Mouse (Mus musculus): ENCODE data around the gene Igf1. TPM values are rescaled to one million over a fixed set of nuclear protein-coding genes. Genes with fewer than 3 reads are reported as not detected.
A peak's percentile ranks its signal among the peaks of the same experiment; 100 is the strongest.

Gene Igf1
- 25.7 and 31.1 TPM in 2 replicates for polyA plus RNA-seq (2014; fragmentation: Nextera tagmentation; extraction: Ambion mirVana)

GRCm38 (mm10) chr10:87858013-87858806 lies at the start of gene Igf1:
TSS of gene Igf1 (plus strand) at chr10:87858265.
- H3K4me2 ChIP-seq (ENCODE audit: low read depth, low read length), result peak within 1 kb of the TSS; percentile 65; the same call in 1 of the 2 replicates
- H3K9me3 ChIP-seq (ENCODE audit: control insufficient read depth, low read length), result no peaks in the 10 kb centered on the region
- WGBS, result 41% methylated on average over 5 of the region's 5 CpGs
- no peaks in the 10 kb centered on the region for H3K36me3 ChIP-seq (ENCODE audit: control insufficient read depth, insufficient read depth, low read length)
- H3K27ac ChIP-seq (ENCODE audit: low read depth, low read length), result no peak within 1 kb of the TSS
- peaks cover 5% of the 10 kb centered on the region; the same call in 1 of the 2 replicates for H3K4me1 ChIP-seq (ENCODE audit: control insufficient read depth, insufficient read depth, low read length)
- peak within 1 kb of the TSS; percentile 35; the same call in 1 of the 2 replicates for H3K4me3 ChIP-seq (ENCODE audit: low read depth, low read length)
- ATAC-seq (ENCODE audit: low read depth), result no peak
- H3K27me3 ChIP-seq (ENCODE audit: control insufficient read depth, insufficient read depth, low read length), result no peaks in the 10 kb centered on the region
- H3K9ac ChIP-seq (replicated peaks; ENCODE audit: low read depth, low read length), result no peak within 1 kb of the TSS

- H3K9me3 ChIP-seq (ENCODE audit: control insufficient read depth, low read length), result no peaks in the 10 kb centered on the region
- no peak overlapping the region for H3K9ac ChIP-seq (replicated peaks; ENCODE audit: low read depth, low read length)
- H3K4me3 ChIP-seq (ENCODE audit: low read depth, low read length), result no peak overlapping the region
- no peaks in the 10 kb centered on the region for H3K36me3 ChIP-seq (ENCODE audit: control insufficient read depth, insufficient read depth, low read length)
- peak overlapping the region; percentile 55; the same call in 1 of the 2 replicates for H3K27ac ChIP-seq (ENCODE audit: low read depth, low read length)
- no peaks in the 10 kb centered on the region for H3K27me3 ChIP-seq (ENCODE audit: control insufficient read depth, insufficient read depth, low read length)
- H3K4me2 ChIP-seq (ENCODE audit: low read depth, low read length), result peak overlapping the region; percentile 18; the same call in 1 of the 2 replicates
- peak; percentile 81 for ATAC-seq (ENCODE audit: low read depth)
- H3K4me1 ChIP-seq (ENCODE audit: control insufficient read depth, insufficient read depth, low read length), result peaks cover 16% of the 10 kb centered on the region
- WGBS, result 22% methylated on average over 8 of the region's 8 CpGs
Observed at GRCm38 (mm10) chr10:87812157-87813072, 45.6 kb upstream of the Igf1 start.

GRCm38 (mm10) chr10:87813073-87813590 lies 44.9 kb upstream of the Igf1 start:
- ATAC-seq (ENCODE audit: low read depth), result peak; percentile 76
- no peak overlapping the region for H3K4me3 ChIP-seq (ENCODE audit: low read depth, low read length)
- H3K27ac ChIP-seq (ENCODE audit: low read depth, low read length), result peak overlapping the region; percentile 55; the same call in 1 of the 2 replicates
- H3K9ac ChIP-seq (replicated peaks; ENCODE audit: low read depth, low read length), result no peak overlapping the region
- H3K9me3 ChIP-seq (ENCODE audit: control insufficient read depth, low read length), result no peaks in the 10 kb centered on the region
- peaks cover 16% of the 10 kb centered on the region for H3K4me1 ChIP-seq (ENCODE audit: control insufficient read depth, insufficient read depth, low read length)
- no peaks in the 10 kb centered on the region for H3K27me3 ChIP-seq (ENCODE audit: control insufficient read depth, insufficient read depth, low read length)
- no peaks in the 10 kb centered on the region for H3K36me3 ChIP-seq (ENCODE audit: control insufficient read depth, insufficient read depth, low read length)
- 18% methylated on average over 3 of the region's 3 CpGs for WGBS
- H3K4me2 ChIP-seq (ENCODE audit: low read depth, low read length), result peak overlapping the region; percentile 18; the same call in 1 of the 2 replicates

- H3K9ac ChIP-seq (replicated peaks; ENCODE audit: low read depth, low read length), result no peak overlapping the region
- H3K4me3 ChIP-seq (ENCODE audit: low read depth, low read length), result no peak overlapping the region
- ATAC-seq (ENCODE audit: low read depth), result no peak
- no peak overlapping the region for H3K27ac ChIP-seq (ENCODE audit: low read depth, low read length)
- H3K4me1 ChIP-seq (ENCODE audit: control insufficient read depth, insufficient read depth, low read length), result peaks cover 16% of the 10 kb centered on the region
- 62% methylated on average over 4 of the region's 4 CpGs for WGBS
- H3K27me3 ChIP-seq (ENCODE audit: control insufficient read depth, insufficient read depth, low read length), result no peaks in the 10 kb centered on the region
- no peak overlapping the region for H3K4me2 ChIP-seq (ENCODE audit: low read depth, low read length)
- no peaks in the 10 kb centered on the region for H3K36me3 ChIP-seq (ENCODE audit: control insufficient read depth, insufficient read depth, low read length)
- no peaks in the 10 kb centered on the region for H3K9me3 ChIP-seq (ENCODE audit: control insufficient read depth, low read length)
Observed at GRCm38 (mm10) chr10:87816861-87817260, 41.2 kb upstream of the Igf1 start.

- Histone ChIP-seq H3K9me3 (ENCODE audit: control insufficient read depth, low read length) (no peaks in the 10 kb centered on the region), H3K27ac (ENCODE audit: low read depth, low read length) (no peak overlapping the region), H3K36me3 (ENCODE audit: control insufficient read depth, insufficient read depth, low read length) (no peaks in the 10 kb centered on the region), H3K27me3 (ENCODE audit: control insufficient read depth, insufficient read depth, low read length) (no peaks in the 10 kb centered on the region), H3K4me1 (ENCODE audit: control insufficient read depth, insufficient read depth, low read length) (peaks cover 11% of the 10 kb centered on the region), H3K4me3 (ENCODE audit: low read depth, low read length) (no peak overlapping the region), H3K9ac (replicated peaks; ENCODE audit: low read depth, low read length) (no peak overlapping the region), H3K4me2 (ENCODE audit: low read depth, low read length) (no peak overlapping the region)
- 87% methylated on average over 7 of the region's 7 CpGs for WGBS
- no peak for ATAC-seq (ENCODE audit: low read depth)
Observed at GRCm38 (mm10) chr10:87817786-87818185, 40.3 kb upstream of the Igf1 start.

GRCm38 (mm10) chr10:87821906-87822305 lies 36.2 kb upstream of the Igf1 start:
- no peaks in the 10 kb centered on the region for H3K4me1 ChIP-seq (ENCODE audit: control insufficient read depth, insufficient read depth, low read length)
- no peak overlapping the region for H3K9ac ChIP-seq (replicated peaks; ENCODE audit: low read depth, low read length)
- no peaks in the 10 kb centered on the region for H3K36me3 ChIP-seq (ENCODE audit: control insufficient read depth, insufficient read depth, low read length)
- WGBS, result 61% methylated on average over 10 of the region's 10 CpGs
- no peaks in the 10 kb centered on the region for H3K27me3 ChIP-seq (ENCODE audit: control insufficient read depth, insufficient read depth, low read length)
- no peak overlapping the region for H3K27ac ChIP-seq (ENCODE audit: low read depth, low read length)
- no peak overlapping the region for H3K4me2 ChIP-seq (ENCODE audit: low read depth, low read length)
- H3K4me3 ChIP-seq (ENCODE audit: low read depth, low read length), result no peak overlapping the region
- no peak for ATAC-seq (ENCODE audit: low read depth)
- H3K9me3 ChIP-seq (ENCODE audit: control insufficient read depth, low read length), result no peaks in the 10 kb centered on the region

GRCm38 (mm10) chr10:87830012-87830411 lies 28.1 kb upstream of the Igf1 start:
- Histone ChIP-seq H3K9me3 (ENCODE audit: control insufficient read depth, low read length) (no peaks in the 10 kb centered on the region), H3K27ac (ENCODE audit: low read depth, low read length) (no peak overlapping the region), H3K4me2 (ENCODE audit: low read depth, low read length) (no peak overlapping the region), H3K36me3 (ENCODE audit: control insufficient read depth, insufficient read depth, low read length) (no peaks in the 10 kb centered on the region), H3K4me3 (ENCODE audit: low read depth, low read length) (no peak overlapping the region), H3K27me3 (ENCODE audit: control insufficient read depth, insufficient read depth, low read length) (no peaks in the 10 kb centered on the region), H3K4me1 (ENCODE audit: control insufficient read depth, insufficient read depth, low read length) (no peaks in the 10 kb centered on the region), H3K9ac (replicated peaks; ENCODE audit: low read depth, low read length) (no peak overlapping the region)
- 98% methylated on average over 2 of the region's 2 CpGs for WGBS
- no peak for ATAC-seq (ENCODE audit: low read depth)

- H3K4me1 ChIP-seq (ENCODE audit: control insufficient read depth, insufficient read depth, low read length), result no peaks in the 10 kb centered on the region
- H3K27me3 ChIP-seq (ENCODE audit: control insufficient read depth, insufficient read depth, low read length), result no peaks in the 10 kb centered on the region
- H3K36me3 ChIP-seq (ENCODE audit: control insufficient read depth, insufficient read depth, low read length), result no peaks in the 10 kb centered on the region
- no peak for ATAC-seq (ENCODE audit: low read depth)
- no peak overlapping the region for H3K4me2 ChIP-seq (ENCODE audit: low read depth, low read length)
- 89% methylated on average over 2 of the region's 2 CpGs for WGBS
- no peaks in the 10 kb centered on the region for H3K9me3 ChIP-seq (ENCODE audit: control insufficient read depth, low read length)
- no peak overlapping the region for H3K27ac ChIP-seq (ENCODE audit: low read depth, low read length)
- H3K9ac ChIP-seq (replicated peaks; ENCODE audit: low read depth, low read length), result no peak overlapping the region
- no peak overlapping the region for H3K4me3 ChIP-seq (ENCODE audit: low read depth, low read length)
Observed at GRCm38 (mm10) chr10:87830639-87831038, 27.4 kb upstream of the Igf1 start.

Data from neural tube, embryonic 14.5 days (tissue).